Mouse (Mus musculus) telencephalon, adult 2 months (tissue): ENCODE measurements at regions not wholly inside any gene's neighbourhood (a gene's known extent, or its start where the extent isn't known, plus 50 kb on each side); places are given as distances from the start of the nearest gene placed in this dataset.

Experiments used
- DNase-seq: peaks from one replicate; pipeline ENCODE4 v3.0.0-alpha.2; 2011; ENCODE audit warnings: low read depth, low spot score

DNA sequence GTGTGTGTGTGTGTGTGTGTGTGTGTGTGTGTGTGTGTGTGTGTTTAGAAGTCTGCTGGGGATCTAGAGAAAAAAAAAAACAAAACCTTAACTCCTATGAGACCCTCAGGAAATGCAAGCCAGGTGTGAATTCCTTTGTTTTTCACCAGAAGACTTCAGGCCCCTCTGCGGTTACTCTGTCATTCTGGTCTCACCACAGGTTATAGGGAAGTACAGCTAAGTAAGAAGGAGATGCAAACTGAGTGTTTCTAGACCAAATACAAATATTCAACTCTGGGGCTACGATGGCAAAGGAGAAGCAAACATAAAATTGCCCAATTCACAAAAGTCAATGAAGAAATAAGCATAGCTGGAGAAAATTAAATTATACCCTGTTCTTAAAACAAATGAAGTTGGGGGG is 54.9 kb upstream of the Basp1 start:
- no peak for DNase-seq

- no peak for DNase-seq
These were observed 55.8 kb upstream of the Basp1 start for GRCm38 (mm10) chr15:25469185-25469845.

- no peak for DNase-seq
These were observed 57.8 kb upstream of the Basp1 start for GRCm38 (mm10) chr15:25471331-25471730.

- no peak for DNase-seq
These were observed 59.7 kb upstream of the Basp1 start for GRCm38 (mm10) chr15:25473201-25473710.

- DNase-seq = no peak
These were observed 60.5 kb upstream of the Basp1 start for GRCm38 (mm10) chr15:25474096-25474495.

GRCm38 (mm10) chr15:25482586-25482985 is 69.0 kb upstream of the Basp1 start:
- DNase-seq = no peak

GRCm38 (mm10) chr15:25485372-25485771 is 71.8 kb upstream of the Basp1 start:
- DNase-seq = no peak

DNA sequence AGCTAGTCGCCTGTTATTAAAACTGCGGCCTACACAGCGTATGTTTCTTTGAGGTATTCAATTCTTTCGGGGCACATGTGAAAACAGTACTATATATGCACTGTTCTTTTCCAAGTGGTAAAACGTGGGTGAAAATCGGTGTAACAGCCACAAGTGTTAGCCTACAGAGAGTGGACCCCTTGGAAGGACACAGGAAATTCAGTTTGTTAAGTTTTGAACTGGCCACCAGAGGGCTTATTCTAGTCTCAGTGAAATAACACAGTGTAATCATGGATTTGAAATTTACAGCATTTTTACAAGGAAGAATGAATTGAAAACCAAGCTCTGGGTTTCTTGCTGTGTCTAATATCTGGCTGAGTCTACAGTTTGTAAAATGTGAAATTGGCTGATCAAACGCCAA is 72.6 kb upstream of the Basp1 start:
- no peak for DNase-seq

GRCm38 (mm10) chr15:25489804-25490203 is 76.2 kb upstream of the Basp1 start:
- no peak for DNase-seq

- DNase-seq = no peak
These were observed 78.7 kb upstream of the Basp1 start for GRCm38 (mm10) chr15:25492161-25492746.

- DNase-seq = no peak
These were observed 81.2 kb upstream of the Basp1 start for GRCm38 (mm10) chr15:25494687-25495299.

DNA sequence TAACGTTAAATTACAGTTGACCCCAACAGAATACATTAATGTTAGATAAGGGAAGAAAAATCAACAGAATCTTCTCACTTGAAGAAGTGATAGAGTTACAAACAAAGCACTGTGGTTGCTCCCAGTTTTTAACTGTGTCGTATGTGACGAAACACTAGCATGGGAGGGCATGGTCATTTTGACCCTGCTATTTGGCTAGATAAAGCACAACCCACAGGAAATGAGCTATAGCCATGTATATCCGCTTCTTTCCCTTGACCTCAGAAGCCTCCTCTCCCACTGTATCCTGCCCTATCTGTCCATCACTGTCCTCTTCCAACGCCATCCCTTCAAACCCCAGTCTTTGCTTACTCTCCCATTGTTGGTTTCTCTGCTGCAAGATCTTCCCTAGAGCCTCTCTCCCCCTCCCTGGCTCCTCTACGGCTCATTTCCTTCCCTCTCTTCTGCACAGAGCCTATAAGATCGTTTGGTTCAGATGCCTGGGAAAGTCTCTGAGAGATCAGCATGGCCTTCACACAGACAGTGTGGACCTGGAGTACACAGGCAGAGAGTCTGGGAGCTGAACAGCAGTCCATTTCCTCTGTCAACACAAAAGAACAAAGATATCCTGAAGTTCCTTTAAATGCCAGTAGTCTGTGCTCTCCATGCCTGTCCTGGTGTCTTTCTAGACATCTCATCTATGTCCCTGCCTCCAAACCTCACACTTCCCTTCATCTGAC is 82.5 kb upstream of the Basp1 start:
- no peak for DNase-seq

- no peak for DNase-seq
These were observed 84.2 kb upstream of the Basp1 start for GRCm38 (mm10) chr15:25497743-25498142.

DNA sequence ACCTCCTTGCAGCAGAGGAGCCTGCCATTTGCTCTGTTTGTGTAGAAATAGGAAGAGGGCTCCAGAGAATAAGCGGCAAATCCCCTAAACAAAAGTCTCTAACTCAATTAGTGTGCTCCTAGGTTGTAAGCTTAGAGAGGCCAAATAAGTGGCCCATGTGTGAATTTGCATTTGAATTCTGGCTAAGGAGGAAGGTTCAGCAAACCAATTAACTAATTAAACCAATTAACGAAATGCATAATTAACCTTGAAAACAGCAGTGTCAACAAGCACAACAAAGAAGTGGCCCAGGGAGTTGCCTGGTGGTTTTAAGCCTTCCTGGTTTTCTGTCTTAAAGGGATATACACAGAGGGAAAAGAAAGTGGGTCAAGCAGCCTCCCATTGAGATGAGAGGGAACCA is 84.9 kb upstream of the Basp1 start:
- DNase-seq = no peak

- DNase-seq = no peak
These were observed 88.9 kb upstream of the Basp1 start for GRCm38 (mm10) chr15:25502513-25502912.

GRCm38 (mm10) chr15:25503104-25503503 is 89.5 kb upstream of the Basp1 start:
- DNase-seq = no peak

- no peak for DNase-seq
These were observed 95.6 kb upstream of the Basp1 start for GRCm38 (mm10) chr15:25509139-25509538.

- DNase-seq = no peak
These were observed 96.0 kb upstream of the Basp1 start for GRCm38 (mm10) chr15:25509584-25509983.

GRCm38 (mm10) chr15:25510060-25510492 is 96.5 kb upstream of the Basp1 start:
- DNase-seq = peak; percentile 50

GRCm38 (mm10) chr15:25518025-25518928 is 104.0 kb upstream of the Myo10 start:
- no peak for DNase-seq

DNA sequence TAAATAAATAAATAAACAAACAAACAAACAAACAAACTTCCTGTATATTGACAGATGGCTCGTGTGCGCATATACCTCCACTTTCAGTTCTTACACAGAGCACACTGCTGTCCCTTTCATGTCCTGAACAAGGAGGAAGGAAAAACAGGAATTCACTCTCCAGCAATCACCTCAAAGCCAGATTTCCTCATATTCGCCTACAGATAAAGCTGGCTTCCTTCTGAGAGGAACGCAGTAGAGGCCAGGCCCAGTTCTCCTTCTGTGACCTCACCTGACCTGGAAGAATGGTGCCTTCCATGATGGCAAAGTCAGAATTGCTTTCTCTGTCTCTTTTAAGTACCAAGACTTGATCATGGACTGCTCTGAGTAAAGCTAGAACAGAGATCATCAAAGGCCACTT is 98.1 kb upstream of the Myo10 start:
- no peak for DNase-seq
